Mouse (Mus musculus) adrenal gland, adult 2 months (tissue): Measurements from ENCODE around the gene Lap3. TPM values are rescaled to one million over a fixed set of nuclear protein-coding genes. Genes with fewer than 3 reads are reported as not detected.
A peak's percentile ranks its signal among the peaks of the same experiment; 100 is the strongest.

ENCODE experiments used
- DNase-seq: peaks from one replicate; pipeline ENCODE4 v3.0.0; 2021
- polyA plus RNA-seq: library from polyadenylated mRNA; depleted of rRNA; stranded (reverse); fragments of >200 nt; gene quantifications from 2 replicates; pipeline ENCODE4 v1.2.3, GENCODE M21; 2012
- total RNA-seq, 2 experiments: library from RNA; stranded (reverse); gene quantifications; 2 replicates each; pipeline ENCODE4 v1.2.3; 2021

Gene Lap3
- total and polyA plus RNA-seq, 3 experiments = 6.6 to 69.6 (median 49.6) TPM

DNA sequence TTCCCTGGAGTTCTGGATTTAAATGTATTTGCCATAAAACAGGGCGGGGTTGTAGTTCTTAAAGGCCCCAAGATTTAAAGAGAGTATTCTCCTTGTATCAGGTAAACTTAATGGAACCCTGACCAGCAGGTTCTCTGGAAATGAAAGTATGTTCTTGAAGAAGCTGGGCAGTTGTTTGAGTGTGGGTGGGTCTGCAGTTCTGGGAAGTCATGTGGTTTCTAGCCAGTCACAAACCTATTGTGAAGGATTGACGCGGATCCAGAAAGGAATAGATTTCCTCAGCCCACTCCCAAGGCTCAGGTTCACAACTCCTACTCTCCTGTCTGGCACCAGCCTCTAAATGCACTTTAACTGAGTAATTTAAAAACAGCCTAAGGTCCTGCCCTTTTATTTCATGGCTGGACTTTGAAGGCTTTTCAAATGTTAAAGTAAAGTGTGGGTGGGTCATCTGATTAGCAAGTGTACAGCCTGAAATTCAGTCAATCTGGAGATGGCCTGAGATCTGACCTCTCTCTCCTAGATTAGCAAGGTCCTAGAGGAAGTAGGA is 2.3 kb downstream of the Lap3 start:
- no peak for DNase-seq

DNA sequence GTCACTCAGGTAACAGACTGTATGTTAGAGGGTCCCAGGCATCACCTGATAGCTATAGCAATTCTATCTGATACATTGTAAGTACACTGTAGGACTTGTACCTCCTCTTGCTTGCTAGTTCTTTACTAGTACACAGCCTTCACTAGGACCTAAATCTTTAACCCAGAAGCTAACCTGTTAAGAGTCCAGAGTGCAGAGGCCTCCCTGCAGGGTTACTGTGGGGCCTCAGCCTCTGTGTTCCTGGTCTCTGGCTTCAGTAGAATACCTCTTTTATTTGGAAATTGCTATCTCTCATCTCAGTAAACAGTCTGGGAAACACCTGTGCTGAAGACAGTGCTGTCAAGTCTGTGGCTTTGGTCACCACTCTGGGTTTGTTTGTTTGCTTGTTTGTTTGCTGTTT is 2.9 kb downstream of the Lap3 start:
- no peak for DNase-seq

DNA sequence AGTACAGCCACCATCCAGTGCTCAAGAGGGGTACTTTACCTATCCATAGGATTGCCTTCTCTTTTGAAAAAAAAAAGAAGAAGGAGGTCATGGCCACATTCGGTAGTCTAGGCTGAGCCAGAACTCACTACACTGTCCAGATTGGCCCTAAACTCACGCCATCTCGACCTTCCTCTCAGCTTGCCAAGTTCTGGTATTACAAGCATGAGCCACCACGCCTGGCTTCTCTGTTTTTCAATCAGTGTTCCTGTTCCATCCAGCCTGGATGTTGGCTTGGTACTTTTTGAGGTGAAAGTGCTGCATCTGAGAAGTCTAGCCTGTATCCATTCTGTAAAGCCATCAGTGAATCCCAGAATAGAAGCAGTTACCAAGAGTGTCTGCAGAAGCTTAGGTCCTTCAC is 3.3 kb downstream of the Lap3 start:
- DNase-seq = no peak

- no peak for DNase-seq
Observed at GRCm38 (mm10) chr5:45496930-45497550, 3.9 kb downstream of the Lap3 start.

GRCm38 (mm10) chr5:45497564-45497963 is 4.4 kb downstream of the Lap3 start:
- no peak for DNase-seq

- no peak for DNase-seq
Observed at GRCm38 (mm10) chr5:45510071-45510470, 16.9 kb downstream of the Lap3 start.

DNA sequence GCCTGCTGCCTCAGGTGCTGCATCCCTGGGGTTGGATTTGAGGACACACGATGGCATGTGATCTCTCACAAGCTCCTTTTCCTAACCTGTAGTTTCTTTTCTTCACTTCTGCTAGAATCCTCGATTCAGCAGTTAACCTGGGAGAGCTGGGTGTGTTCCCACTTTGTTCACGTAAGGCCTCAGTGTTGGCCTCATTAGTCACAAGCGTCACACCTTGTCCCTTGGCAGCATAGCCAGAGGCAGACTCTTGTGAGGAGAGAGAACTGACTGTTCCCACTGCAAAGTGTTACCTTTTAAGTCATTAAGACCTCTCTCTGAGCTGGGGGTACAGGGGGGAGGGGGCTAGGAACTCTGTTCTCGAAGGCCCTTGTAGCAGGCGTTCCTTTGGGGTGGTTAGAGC is 19.7 kb downstream of the Lap3 start:
- DNase-seq = no peak

DNA sequence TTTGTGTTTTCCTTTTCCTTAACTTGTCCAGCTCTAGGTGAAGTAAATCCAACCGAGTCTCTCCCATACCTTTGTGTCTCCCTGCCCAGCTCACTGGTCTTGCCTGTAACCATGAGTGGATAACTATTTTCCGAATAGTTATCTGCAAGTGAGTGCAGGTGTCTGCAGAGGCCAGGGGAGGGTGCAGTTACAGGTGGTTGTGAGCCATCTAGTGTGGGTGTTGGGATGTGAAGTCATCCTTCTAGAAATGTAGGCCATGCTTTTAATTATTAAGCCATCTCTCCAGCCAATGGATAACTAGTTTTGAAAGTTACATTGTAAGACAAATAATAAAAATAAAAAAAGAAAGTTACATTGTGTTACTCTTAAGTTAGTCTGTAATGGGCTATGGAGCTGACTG is 20.3 kb downstream of the Lap3 start:
- DNase-seq = no peak

GRCm38 (mm10) chr5:45514599-45514998 is 21.4 kb downstream of the Lap3 start:
- no peak for DNase-seq

DNA sequence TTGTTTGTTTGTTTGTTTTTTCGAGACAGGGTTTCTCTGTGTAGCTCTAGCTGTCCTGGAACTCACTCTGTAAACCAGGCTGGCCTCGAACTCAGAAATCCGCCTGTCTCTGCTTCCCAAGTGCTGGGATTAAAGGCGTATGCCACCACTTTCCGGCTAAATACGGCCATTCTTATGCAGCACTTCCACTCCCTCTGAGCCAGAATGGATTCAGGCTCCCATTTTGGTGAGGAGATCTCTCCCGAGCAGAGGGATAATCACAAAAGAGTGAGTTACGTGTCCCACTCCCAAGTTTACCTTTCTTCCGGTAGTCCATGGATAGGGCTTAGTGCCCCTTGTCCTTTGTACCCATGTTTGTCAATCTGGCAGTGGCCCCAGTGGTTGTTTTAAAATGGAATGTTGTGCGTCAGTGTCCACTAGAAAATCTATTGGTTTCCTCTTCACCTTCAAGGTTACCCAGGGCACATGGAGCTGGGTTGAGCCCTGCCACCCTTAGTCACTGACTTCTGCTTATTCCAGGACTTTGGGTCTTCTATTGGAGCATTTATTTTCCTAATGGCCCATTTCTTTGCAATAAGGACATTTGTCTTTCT is 22.1 kb downstream of the Lap3 start:
- no peak for DNase-seq

DNA sequence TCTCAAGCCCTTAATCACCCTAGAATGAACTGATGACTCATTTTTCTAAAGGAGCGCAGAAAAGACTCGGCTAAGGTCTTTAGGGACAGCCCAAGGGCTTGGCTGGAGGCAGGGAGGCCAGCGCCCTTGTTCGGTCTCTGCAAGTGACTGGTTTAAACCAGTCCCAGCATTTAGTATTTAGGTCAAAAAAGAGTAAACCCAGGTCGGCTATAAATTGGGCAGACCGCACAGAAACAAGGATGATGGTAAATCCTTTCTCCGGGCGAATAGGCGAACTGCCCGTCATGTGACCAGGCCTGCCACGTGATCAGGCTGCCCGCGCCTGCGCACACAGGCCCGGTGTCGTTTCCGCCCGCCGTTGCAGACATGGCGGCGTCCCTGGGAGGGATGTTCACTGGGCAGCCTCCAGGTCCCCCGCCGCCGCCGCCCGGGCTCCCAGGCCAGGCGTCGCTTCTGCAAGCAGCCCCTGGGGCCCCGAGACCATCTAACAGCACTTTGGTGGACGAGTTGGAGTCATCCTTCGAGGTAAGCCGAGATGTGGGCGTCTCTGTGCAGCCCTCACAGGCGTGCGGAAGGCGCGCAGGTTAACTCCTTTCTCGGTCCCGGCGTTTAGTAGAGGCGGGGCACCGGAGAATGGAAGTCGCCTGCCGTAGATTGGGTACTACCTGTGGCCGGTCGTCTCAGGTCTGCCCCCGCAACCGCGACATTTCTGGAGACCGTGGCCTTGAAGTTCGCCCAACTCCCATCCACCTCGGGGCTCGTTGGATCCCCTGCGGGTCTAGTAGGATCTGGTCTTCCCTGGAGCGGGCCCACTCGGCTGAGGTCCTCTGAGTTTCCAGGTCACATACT is 27.0 kb downstream of the Lap3 start, which contains the start of gene Med28:
TSS of gene Med28 (plus strand) at position 270 of the 849 bp plus-strand sequence.
- peak; percentile 97 for DNase-seq

DNA sequence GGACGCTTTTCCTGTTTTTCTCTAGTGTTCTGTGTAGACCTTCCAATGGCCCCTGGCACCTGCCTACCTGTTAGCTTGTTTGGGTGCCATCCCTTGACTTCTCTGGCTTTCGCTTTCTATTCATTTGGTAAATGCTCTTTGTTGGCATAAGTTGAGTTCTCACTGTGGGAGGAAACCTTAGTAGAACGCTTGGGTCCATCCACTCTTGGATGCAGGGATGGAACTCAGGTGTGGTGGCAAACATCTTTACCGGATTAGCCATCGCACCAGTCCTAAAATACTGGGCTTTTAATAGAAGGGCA is 27.6 kb downstream of the Lap3 start:
- no peak for DNase-seq

GRCm38 (mm10) chr5:45521601-45522000 is 28.4 kb downstream of the Lap3 start:
- no peak for DNase-seq

- DNase-seq = no peak
Observed at GRCm38 (mm10) chr5:45525101-45525500, 31.9 kb downstream of the Lap3 start.

DNA sequence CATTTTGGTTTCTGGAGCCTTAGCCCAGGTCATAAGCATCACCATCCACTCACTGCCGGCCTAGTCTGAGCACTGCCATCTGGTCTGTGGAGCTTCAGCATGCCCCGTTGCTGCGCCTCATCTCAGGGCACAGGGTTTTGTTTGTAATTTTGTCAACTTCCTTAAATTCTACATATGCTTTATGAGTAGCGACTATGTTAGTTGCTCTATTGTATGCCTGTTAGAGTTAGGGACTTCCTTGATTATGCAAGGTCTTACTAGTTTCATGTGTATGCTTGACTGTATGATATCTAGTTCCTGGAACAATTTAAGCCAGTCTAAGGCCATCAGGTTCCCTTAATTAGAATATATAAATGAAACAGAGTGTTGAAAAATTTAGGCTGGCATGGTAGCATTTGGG is 33.2 kb downstream of the Lap3 start:
- no peak for DNase-seq

- DNase-seq = peak; percentile 18
Observed at GRCm38 (mm10) chr5:45529696-45530095, 36.5 kb downstream of the Lap3 start.

DNA sequence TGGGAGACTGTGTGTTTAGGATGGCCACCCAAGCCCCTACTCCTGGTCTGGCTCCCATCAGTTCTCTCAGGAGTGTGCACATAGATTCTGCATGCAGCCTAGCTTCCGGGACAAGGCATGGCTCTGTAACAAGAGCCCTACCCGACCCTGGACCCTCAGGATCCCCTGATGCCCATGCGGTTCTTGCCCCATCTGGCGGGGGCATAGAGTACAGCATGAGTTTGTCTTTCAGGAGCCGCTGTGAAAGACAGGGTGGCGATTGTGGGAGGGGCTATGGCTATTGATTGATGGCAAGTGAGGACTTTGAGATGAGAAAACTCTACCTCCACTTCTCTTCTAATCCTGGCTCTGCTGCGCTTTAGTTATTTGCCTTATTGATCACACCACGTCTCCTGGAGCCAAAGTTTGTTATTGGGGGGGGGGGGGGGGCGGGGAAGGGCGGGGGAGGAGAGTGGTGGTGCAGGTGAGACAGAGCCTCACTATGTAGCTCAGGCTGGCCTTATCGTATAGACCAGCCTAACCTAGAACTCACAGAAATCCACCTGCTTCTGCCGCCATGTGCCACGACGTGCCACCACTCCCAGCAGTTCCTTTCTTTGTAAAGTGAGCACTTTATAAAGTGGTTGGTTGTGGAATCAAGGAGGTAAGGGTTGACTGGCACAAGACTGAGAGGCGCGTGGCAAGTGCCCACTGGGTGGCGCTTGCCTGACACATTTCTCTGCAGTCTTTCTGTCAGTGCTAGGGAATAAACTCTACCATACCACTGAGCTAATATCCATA is 41.3 kb downstream of the Lap3 start:
- DNase-seq = peak; percentile 59

DNA sequence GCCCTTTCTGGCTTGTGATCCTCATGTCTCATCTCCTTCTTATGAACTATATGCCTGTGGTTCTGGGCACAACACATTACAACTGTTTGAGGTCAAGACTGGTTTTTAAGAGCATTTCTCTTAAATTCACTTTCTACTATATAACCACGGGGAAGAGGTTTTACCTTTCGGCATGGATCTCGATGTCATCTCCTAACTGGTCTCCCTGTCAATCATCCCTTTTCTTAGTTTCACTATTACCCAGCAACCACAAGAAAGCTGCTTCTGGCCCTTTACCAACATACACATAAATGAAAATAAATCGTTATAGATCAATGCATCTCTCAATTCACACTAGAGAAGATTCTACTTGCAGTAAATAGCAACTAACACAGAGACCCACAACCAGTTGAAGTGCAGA is 42.0 kb downstream of the Lap3 start:
- no peak for DNase-seq

DNA sequence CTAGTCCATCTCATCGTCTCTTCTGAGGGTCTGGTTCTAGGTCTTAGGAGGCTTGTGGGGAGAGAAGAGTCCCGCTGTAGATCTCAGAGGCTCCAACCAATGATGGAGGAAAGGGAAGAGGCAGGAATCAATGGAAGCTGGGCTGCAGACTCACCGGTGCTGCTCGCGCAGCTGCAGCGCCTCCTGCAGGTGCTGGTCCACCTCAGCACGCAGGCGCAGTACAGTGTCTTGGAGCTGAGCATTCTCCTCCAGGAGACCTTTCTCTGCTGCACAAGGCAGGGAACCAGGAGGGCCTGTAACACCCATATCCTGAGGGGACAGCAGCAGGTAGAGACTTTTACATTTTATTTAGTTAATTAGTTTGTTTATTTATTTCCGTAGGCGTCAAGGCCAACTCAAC is 46.3 kb downstream of the Lap3 start:
- no peak for DNase-seq

DNA sequence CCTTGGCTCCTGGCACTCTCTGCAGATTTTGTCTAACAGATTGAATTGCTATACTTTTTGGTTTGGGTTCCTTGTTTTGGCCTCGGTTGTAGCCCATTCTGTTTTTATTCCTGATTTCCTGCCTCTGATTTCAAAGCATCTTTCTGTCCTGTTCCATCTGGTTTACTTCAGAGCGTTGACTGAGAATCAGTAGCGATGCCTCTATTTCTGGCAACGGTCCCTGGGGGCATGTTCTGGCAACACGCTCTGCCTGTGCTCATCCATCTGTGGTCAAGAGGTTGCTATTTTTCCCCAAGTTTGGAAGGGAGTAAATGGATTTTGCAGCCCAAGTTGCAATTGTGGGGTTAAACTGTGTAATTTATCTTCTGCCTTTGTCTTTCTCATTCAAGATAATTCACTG is 50.2 kb downstream of the Lap3 start:
- DNase-seq = peak; percentile 18

DNA sequence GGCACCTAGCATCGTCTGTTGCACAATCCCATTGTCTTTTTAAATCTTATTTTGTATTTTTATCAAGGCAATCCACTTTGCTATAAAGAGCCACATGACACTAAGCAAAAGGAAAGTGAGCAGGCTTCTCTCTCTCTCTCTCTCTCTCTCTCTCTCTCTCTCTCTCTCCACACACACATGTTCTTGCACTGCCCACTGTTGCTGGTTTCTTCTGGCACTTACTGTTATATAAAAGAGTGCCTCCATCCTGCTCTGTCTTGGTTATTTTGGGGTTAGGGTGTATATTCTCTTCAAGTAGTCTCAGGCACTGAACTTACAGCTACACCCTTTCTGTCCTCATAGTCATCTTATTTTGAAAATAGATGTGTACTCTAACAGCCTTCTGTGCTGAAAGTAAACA is 56.4 kb downstream of the Lap3 start:
- no peak for DNase-seq
